ENCODE assay signal across 8 mouse cellular contexts in genomic region chr2:153493781-153494292, GRCm38 (mm10). TPM values are rescaled to one million over a fixed set of nuclear protein-coding genes. Genes with fewer than 3 reads are reported as not detected.
DNase-seq lines count a peak whose midpoint lies in the region; ATAC-seq lines count a peak whose summit lies in the region.

No protein-coding gene starts in this region.

- no peak overlapping the region for H3K4me2 ChIP-seq in hindbrain, embryonic 16.5 days (ENCODE audit: low read length)
- H3K4me2 ChIP-seq in midbrain, embryonic 14.5 days (ENCODE audit: low read length): 0 out of 2 replicates have a peak overlapping the region, but pooled peaks have one; percentile 17

- no peak overlapping the region for H3K4me3 ChIP-seq in hindbrain, embryonic 16.5 days (ENCODE audit: low read length)
- no peak overlapping the region for H3K4me3 ChIP-seq in midbrain, embryonic 14.5 days (replicated peaks; ENCODE audit: low read depth, low read length)

- WGBS in hindbrain, embryonic 16.5 days: 18% methylated on average over 6 of the region's 6 CpGs
- 13% methylated on average over 6 of the region's 6 CpGs for WGBS in midbrain, embryonic 14.5 days

- peak overlapping the region; percentile 94 for H3K27ac ChIP-seq in hindbrain, embryonic 16.5 days (ENCODE audit: low read depth, low read length)
- peak overlapping the region; percentile 98 for H3K27ac ChIP-seq in midbrain, embryonic 14.5 days (replicated peaks; ENCODE audit: low read depth, low read length)

- no peak for ATAC-seq in hindbrain, embryonic 16.5 days
- ATAC-seq in midbrain, embryonic 14.5 days (ENCODE audit: low FRiP score, low TSS enrichment): no peak

- DNase-seq in retina, postnatal 1 day: peak; percentile 59
- DNase-seq in retina, embryonic 14.5 days (ENCODE audit: low spot score): no peak
- DNase-seq in embryo, embryonic 11 days: peak; percentile 64
- peak; percentile 17 for DNase-seq in midbrain, embryonic 14.5 days
- DNase-seq in thymus, postnatal 36 days: peak; percentile 55 to 76
- no peak for DNase-seq in right cerebral cortex, adult 18-20 months
- no peak for DNase-seq in kidney, adult 11 months

- H3K27me3 ChIP-seq in hindbrain, embryonic 16.5 days (replicated peaks; ENCODE audit: control insufficient read depth, insufficient read depth, low read length): no peaks in the 10 kb centered on the region
- no peaks in the 10 kb centered on the region for H3K27me3 ChIP-seq in midbrain, embryonic 14.5 days (ENCODE audit: control insufficient read depth, insufficient read depth, low read length)

- H3K4me1 ChIP-seq in hindbrain, embryonic 16.5 days (ENCODE audit: control insufficient read depth, insufficient read depth, low read depth, low read length): peaks cover 58% of the 10 kb centered on the region
- peaks cover 63% of the 10 kb centered on the region for H3K4me1 ChIP-seq in midbrain, embryonic 14.5 days (ENCODE audit: control insufficient read depth, insufficient read depth, low read length)

- no peaks in the 10 kb centered on the region for H3K9me3 ChIP-seq in hindbrain, embryonic 16.5 days (ENCODE audit: control insufficient read depth, low read length)
- H3K9me3 ChIP-seq in midbrain, embryonic 14.5 days (ENCODE audit: control insufficient read depth, low read length): no peaks in the 10 kb centered on the region

- peak overlapping the region; percentile 47 for H3K9ac ChIP-seq in hindbrain, embryonic 16.5 days (ENCODE audit: low read depth, low read length)
- no peak overlapping the region; the same call in 1 of the 2 replicates for H3K9ac ChIP-seq in midbrain, embryonic 14.5 days (replicated peaks; ENCODE audit: low read length)

- H3K36me3 ChIP-seq in hindbrain, embryonic 16.5 days (ENCODE audit: control insufficient read depth, insufficient read depth, low read length): no peaks in the 10 kb centered on the region
- H3K36me3 ChIP-seq in midbrain, embryonic 14.5 days (ENCODE audit: control insufficient read depth, insufficient read depth, low read length): no peaks in the 10 kb centered on the region

RNA-seq across cellular contexts. Expression of gene 4930404H24Rik, which starts 1.2 kb away (rescaled TPM):
- not detected in 2 replicates for polyA plus RNA-seq in hindbrain, embryonic 16.5 days (2015; fragmentation: Nextera tagmentation; extraction: Ambion mirVana)
- not detected in 2 replicates for polyA plus RNA-seq in midbrain, embryonic 14.5 days (2014; fragmentation: Nextera tagmentation; extraction: Ambion mirVana)

RNA-seq across cellular contexts. Expression of gene Nol4l, which starts 35.9 kb away (rescaled TPM):
- 33.7 and 40.7 TPM in 2 replicates for polyA plus RNA-seq in hindbrain, embryonic 16.5 days (2015; fragmentation: Nextera tagmentation; extraction: Ambion mirVana)
- polyA plus RNA-seq in midbrain, embryonic 14.5 days (2014; fragmentation: Nextera tagmentation; extraction: Ambion mirVana): 44.8 and 51.7 TPM in 2 replicates

Comparison
In these comparisons a context has a peak if more than half of its experiments do, and no peak if none do; other contexts are left out.
1. DNase-seq: peak in retina, postnatal 1 day (single experiment), embryo, embryonic 11 days (single experiment), midbrain, embryonic 14.5 days (single experiment) and thymus, postnatal 36 days (2 of 2); none in retina, embryonic 14.5 days (single experiment), right cerebral cortex, adult 18-20 months (single experiment) and kidney, adult 11 months (single experiment).